Mouse (Mus musculus): ENCODE measurements around the gene 1700029P11Rik. TPM values are rescaled to one million over a fixed set of nuclear protein-coding genes. Genes with fewer than 3 reads are reported as not detected.

Gene 1700029P11Rik
- polyA plus RNA-seq, 1 experiment: not detected

- Histone ChIP-seq H3K27ac (ENCODE audit: insufficient read depth, low read depth, low read length) (peak overlapping the region; percentile 82), H3K4me3 (ENCODE audit: insufficient read depth, low read depth, low read length) (peak overlapping the region; percentile 90), H3K4me1 (ENCODE audit: control insufficient read depth, insufficient read depth, low read length) (peaks cover 8% of the 10 kb centered on the region)
- under 1% methylated on average over 39 of the region's 39 CpGs for WGBS
- no peak for TF ChIP-seq POLR2A (IDR thresholded peaks at IDR 0.05; ENCODE audit: insufficient read depth, low read depth, low read length)
- TF ChIP-seq CTCF (IDR thresholded peaks at IDR 0.05; ENCODE audit: insufficient read depth, low read depth, low read length): no peak
These were observed 35.2 kb downstream of the 1700029P11Rik start for GRCm38 (mm10) chr15:82015392-82016100.

DNA sequence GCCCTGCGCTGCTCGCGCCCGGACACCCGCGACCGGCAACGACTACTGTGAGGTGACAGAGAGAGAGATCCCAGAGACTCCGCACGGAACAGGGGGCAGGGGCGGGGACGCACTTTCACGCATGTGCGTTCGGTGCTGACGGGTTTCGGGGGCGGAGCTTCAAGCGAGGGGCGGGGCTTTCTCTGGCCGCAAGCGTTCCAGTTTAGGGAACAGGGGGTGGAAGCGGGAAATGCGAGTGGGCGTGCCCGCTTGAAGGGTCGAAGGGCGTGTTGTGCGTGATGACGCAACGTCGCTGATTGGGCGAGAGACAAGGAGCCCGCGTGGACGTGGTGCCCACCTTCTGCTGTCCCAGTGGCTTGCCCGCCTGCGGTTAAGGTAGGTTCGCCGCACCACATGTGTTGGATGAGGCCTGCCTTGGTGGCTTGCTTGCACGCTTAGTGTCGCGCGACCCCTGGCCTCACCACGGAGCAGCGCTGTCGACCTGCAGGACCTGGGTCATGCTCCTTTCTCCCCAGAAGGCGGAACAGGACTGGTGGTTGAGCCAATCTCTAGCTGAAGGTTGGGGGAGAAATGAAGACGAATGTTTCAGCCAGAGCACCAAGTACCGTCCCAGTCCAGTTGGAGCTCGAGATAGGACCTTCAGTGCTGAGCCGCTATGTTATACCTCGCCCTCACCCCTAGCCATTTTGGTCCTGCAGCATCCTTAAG lies 35.9 kb downstream of the 1700029P11Rik start:
- Histone ChIP-seq H3K27ac (ENCODE audit: insufficient read depth, low read depth, low read length) (peak overlapping the region; percentile 31; the same call in 1 of the 2 replicates), H3K4me3 (ENCODE audit: insufficient read depth, low read depth, low read length) (peak overlapping the region; percentile 90), H3K4me1 (ENCODE audit: control insufficient read depth, insufficient read depth, low read length) (peaks cover 5% of the 10 kb centered on the region)
- under 1% methylated on average over 53 of the region's 53 CpGs for WGBS
- peak; percentile 83 for TF ChIP-seq POLR2A (IDR thresholded peaks at IDR 0.05; ENCODE audit: insufficient read depth, low read depth, low read length)
- TF ChIP-seq CTCF (IDR thresholded peaks at IDR 0.05; ENCODE audit: insufficient read depth, low read depth, low read length): no peak

DNA sequence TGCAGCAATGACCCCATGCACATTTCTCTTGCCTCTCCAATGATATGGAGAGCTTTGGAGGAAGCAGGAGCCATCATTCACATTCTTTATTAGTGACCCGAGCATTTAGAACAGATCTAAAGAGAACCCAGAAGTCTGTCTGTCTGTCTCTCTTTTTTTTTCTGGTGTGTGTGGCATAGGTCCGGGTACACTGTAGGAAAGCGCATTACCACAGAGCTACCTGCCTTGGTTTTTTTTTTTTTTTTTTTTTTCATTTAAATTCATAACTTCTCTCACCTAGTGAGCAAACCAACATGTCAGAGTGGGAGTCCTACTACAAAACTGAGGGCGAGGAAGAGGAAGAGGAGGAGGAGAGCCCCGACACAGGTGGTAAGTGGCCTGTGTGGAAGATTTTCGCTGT lies 36.5 kb downstream of the 1700029P11Rik start:
- Histone ChIP-seq H3K4me1 (ENCODE audit: control insufficient read depth, insufficient read depth, low read length) (peaks cover 5% of the 10 kb centered on the region), H3K4me3 (ENCODE audit: insufficient read depth, low read depth, low read length) (peak overlapping the region; percentile 90), H3K27ac (ENCODE audit: insufficient read depth, low read depth, low read length) (peak overlapping the region; percentile 31; the same call in 1 of the 2 replicates)
- no peak for TF ChIP-seq POLR2A (IDR thresholded peaks at IDR 0.05; ENCODE audit: insufficient read depth, low read depth, low read length)
- TF ChIP-seq CTCF (IDR thresholded peaks at IDR 0.05; ENCODE audit: insufficient read depth, low read depth, low read length): no peak
- WGBS: 7% methylated on average over 6 of the region's 6 CpGs

DNA sequence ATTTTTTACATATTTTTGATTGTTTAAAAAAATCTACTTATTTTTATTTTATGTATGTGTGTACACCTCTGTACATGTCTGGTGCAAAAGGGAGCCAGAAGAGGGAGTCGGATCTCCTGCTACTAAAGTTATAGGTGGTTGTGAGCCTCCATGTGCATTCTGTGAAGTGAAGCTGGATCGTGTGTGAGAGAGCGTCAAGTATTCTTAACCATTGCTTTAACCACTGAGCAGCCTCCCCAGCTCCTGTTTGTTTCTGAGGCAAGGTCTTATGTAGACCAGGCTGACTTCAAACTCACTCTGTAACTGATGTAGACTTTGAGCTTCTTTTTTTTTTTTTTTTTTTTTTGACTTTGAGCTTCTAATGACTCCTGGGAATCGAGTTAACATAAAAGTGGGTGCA lies 37.1 kb downstream of the 1700029P11Rik start:
- H3K4me1 ChIP-seq (ENCODE audit: control insufficient read depth, insufficient read depth, low read length): peaks cover 5% of the 10 kb centered on the region
- H3K4me3 ChIP-seq (ENCODE audit: insufficient read depth, low read depth, low read length): no peak overlapping the region
- H3K27ac ChIP-seq (ENCODE audit: insufficient read depth, low read depth, low read length): no peak overlapping the region
- no peak for TF ChIP-seq CTCF (IDR thresholded peaks at IDR 0.05; ENCODE audit: insufficient read depth, low read depth, low read length)
- no peak for TF ChIP-seq POLR2A (IDR thresholded peaks at IDR 0.05; ENCODE audit: insufficient read depth, low read depth, low read length)
- WGBS: 61% methylated on average over 4 of the region's 4 CpGs

GRCm38 (mm10) chr15:82019288-82019687 lies 38.9 kb downstream of the 1700029P11Rik start:
- no peaks in the 10 kb centered on the region for H3K4me1 ChIP-seq (ENCODE audit: control insufficient read depth, insufficient read depth, low read length)
- H3K4me3 ChIP-seq (ENCODE audit: insufficient read depth, low read depth, low read length): no peak overlapping the region
- no peak for TF ChIP-seq POLR2A (IDR thresholded peaks at IDR 0.05; ENCODE audit: insufficient read depth, low read depth, low read length)
- no peak for TF ChIP-seq CTCF (IDR thresholded peaks at IDR 0.05; ENCODE audit: insufficient read depth, low read depth, low read length)
- WGBS: 68% methylated on average over 3 of the region's 3 CpGs
- H3K27ac ChIP-seq (ENCODE audit: insufficient read depth, low read depth, low read length): no peak overlapping the region

DNA sequence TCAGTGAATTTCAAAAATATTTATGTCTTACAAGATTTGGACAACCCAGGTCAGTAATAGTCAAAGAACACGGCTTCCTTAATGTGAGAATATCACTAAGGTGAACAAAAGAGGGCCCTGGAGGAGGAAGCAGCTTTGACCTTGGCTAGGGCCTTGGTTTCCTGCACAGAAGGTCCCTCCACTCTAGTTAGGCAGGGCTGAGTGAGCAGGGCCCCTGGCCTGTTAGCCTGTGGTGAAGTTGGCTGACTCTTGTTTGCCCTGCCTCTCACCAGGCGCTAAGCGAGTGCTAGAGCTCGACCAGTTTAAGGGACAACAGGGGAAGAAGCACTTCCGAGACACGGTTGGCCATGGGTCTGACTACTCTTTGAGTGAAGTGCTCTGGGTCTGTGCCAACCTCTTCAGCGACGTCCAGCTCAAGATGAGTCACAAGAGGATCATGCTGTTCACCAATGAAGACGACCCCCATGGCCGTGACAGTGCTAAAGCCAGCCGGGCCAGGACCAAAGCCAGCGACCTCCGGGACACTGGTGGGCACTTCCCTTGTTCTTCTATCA lies 42.3 kb downstream of the 1700029P11Rik start:
- no peak for TF ChIP-seq POLR2A (IDR thresholded peaks at IDR 0.05; ENCODE audit: insufficient read depth, low read depth, low read length)
- TF ChIP-seq CTCF (IDR thresholded peaks at IDR 0.05; ENCODE audit: insufficient read depth, low read depth, low read length): no peak
- Histone ChIP-seq H3K27ac (ENCODE audit: insufficient read depth, low read depth, low read length) (no peak overlapping the region), H3K4me1 (ENCODE audit: control insufficient read depth, insufficient read depth, low read length) (no peaks in the 10 kb centered on the region), H3K4me3 (ENCODE audit: insufficient read depth, low read depth, low read length) (no peak overlapping the region)
- 73% methylated on average over 13 of the region's 13 CpGs for WGBS

DNA sequence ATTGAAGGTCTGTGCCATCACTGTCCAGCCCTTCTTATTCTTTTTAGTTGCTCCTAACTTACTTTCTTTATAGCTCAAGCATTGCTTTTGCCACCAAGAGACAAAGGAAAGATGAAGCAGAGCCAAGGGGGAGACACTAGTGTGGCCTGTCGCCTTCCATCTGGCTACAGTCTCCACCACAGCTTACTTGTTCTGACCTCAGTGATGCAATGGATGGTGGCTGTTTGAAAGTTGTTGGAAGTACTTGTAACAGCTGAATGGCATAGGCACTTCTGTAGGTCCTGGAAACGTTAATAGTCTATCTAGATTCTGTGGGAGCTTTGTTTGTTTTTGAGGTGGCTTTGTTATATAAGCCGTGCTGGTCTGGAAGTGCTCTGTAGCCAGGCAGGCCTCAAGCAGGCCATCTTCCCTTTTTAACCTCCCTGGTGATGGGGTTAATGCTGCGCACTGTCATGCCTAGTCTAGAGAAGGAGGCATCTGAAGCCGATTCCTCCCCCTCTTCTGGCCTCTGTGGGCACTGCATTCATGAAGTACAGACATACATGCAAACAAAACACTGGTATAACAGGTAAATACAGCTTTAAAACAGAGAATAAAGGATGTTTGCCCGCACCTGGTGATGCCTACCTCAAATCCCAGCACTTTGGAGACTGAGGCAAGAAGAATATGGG lies 43.8 kb downstream of the 1700029P11Rik start:
- Histone ChIP-seq H3K27ac (ENCODE audit: insufficient read depth, low read depth, low read length) (no peak overlapping the region), H3K4me3 (ENCODE audit: insufficient read depth, low read depth, low read length) (no peak overlapping the region), H3K4me1 (ENCODE audit: control insufficient read depth, insufficient read depth, low read length) (no peaks in the 10 kb centered on the region)
- TF ChIP-seq POLR2A (IDR thresholded peaks at IDR 0.05; ENCODE audit: insufficient read depth, low read depth, low read length): no peak
- 87% methylated on average over 6 of the region's 6 CpGs for WGBS

- Histone ChIP-seq H3K4me3 (ENCODE audit: insufficient read depth, low read depth, low read length) (no peak overlapping the region), H3K4me1 (ENCODE audit: control insufficient read depth, insufficient read depth, low read length) (no peaks in the 10 kb centered on the region), H3K27ac (ENCODE audit: insufficient read depth, low read depth, low read length) (no peak overlapping the region)
- WGBS: 93% methylated on average over 7 of the region's 7 CpGs
- TF ChIP-seq CTCF (IDR thresholded peaks at IDR 0.05; ENCODE audit: insufficient read depth, low read depth, low read length) (no peak), POLR2A (IDR thresholded peaks at IDR 0.05; ENCODE audit: insufficient read depth, low read depth, low read length) (no peak)
These were observed 46.9 kb downstream of the 1700029P11Rik start for GRCm38 (mm10) chr15:82027276-82027675.

Measured in olfactory bulb, adult 2 months (tissue).